Mouse (Mus musculus) 3T3-L1 (cell line): Measurements from ENCODE around the gene Stx8.
A peak's percentile ranks its signal among the peaks of the same experiment; 100 is the strongest.

Source experiments
- DNase-seq: peaks from one replicate; pipeline ENCODE4 v3.0.0-alpha.2; 2015; ENCODE audit warnings: low read depth, low spot score

Gene Stx8

GRCm38 (mm10) chr11:67975252-67975651 lies 9.3 kb downstream of the Stx8 start:
- peak; percentile 75 for DNase-seq

GRCm38 (mm10) chr11:67983564-67983963 lies 17.6 kb downstream of the Stx8 start:
- DNase-seq, result no peak

GRCm38 (mm10) chr11:67991240-67991639 lies 25.2 kb downstream of the Stx8 start:
- DNase-seq, result no peak

GRCm38 (mm10) chr11:67995965-67996364 lies 30.0 kb downstream of the Stx8 start:
- peak; percentile 21 for DNase-seq

- no peak for DNase-seq
Observed at GRCm38 (mm10) chr11:67998905-67999304, 32.9 kb downstream of the Stx8 start.

- DNase-seq, result peak; percentile 65
Observed at GRCm38 (mm10) chr11:67999629-68000028, 33.6 kb downstream of the Stx8 start.

GRCm38 (mm10) chr11:68004191-68004590 lies 38.2 kb downstream of the Stx8 start:
- peak; percentile 84 for DNase-seq

GRCm38 (mm10) chr11:68006216-68006789 lies 40.3 kb downstream of the Stx8 start:
- DNase-seq, result no peak

- peak; percentile 49 for DNase-seq
Observed at GRCm38 (mm10) chr11:68007645-68008044, 41.7 kb downstream of the Stx8 start.

- DNase-seq, result no peak
Observed at GRCm38 (mm10) chr11:68009377-68009776, 43.4 kb downstream of the Stx8 start.

GRCm38 (mm10) chr11:68012207-68012606 lies 46.2 kb downstream of the Stx8 start:
- no peak for DNase-seq

GRCm38 (mm10) chr11:68018191-68018590 lies 52.2 kb downstream of the Stx8 start:
- DNase-seq, result no peak

GRCm38 (mm10) chr11:68019156-68019555 lies 53.2 kb downstream of the Stx8 start:
- no peak for DNase-seq

GRCm38 (mm10) chr11:68021976-68022375 lies 56.0 kb downstream of the Stx8 start:
- no peak for DNase-seq

GRCm38 (mm10) chr11:68022895-68023294 lies 56.9 kb downstream of the Stx8 start:
- DNase-seq, result peak; percentile 50

GRCm38 (mm10) chr11:68023811-68024369 lies 57.9 kb downstream of the Stx8 start:
- no peak for DNase-seq

GRCm38 (mm10) chr11:68026590-68026989 lies 60.6 kb downstream of the Stx8 start:
- DNase-seq, result no peak

GRCm38 (mm10) chr11:68029079-68029478 lies 63.1 kb downstream of the Stx8 start:
- no peak for DNase-seq

GRCm38 (mm10) chr11:68029871-68030270 lies 63.9 kb downstream of the Stx8 start:
- DNase-seq, result no peak

GRCm38 (mm10) chr11:68030771-68031170 lies 64.8 kb downstream of the Stx8 start:
- peak; percentile 88 for DNase-seq

GRCm38 (mm10) chr11:68032448-68032847 lies 66.5 kb downstream of the Stx8 start:
- peak; percentile 85 for DNase-seq

GRCm38 (mm10) chr11:68033331-68033926 lies 67.4 kb downstream of the Stx8 start:
- DNase-seq, result no peak

- no peak for DNase-seq
Observed at GRCm38 (mm10) chr11:68034422-68034821, 68.4 kb downstream of the Stx8 start.
